Mouse (Mus musculus) gastrocnemius, adult 2 months (tissue): ENCODE measurements around the gene Erh. TPM values are rescaled to one million over a fixed set of nuclear protein-coding genes. Genes with fewer than 3 reads are reported as not detected.

Source experiments
- DNase-seq: peaks from one replicate; pipeline ENCODE4 v3.0.0; 2022
- H3K27ac ChIP-seq: fragments of 200-600 bp; 2 replicates; pipeline ENCODE4 v1.8.1; 2022; ENCODE audit warnings: mild to moderate bottlenecking
- H3K4me3 ChIP-seq: fragments of 200-600 bp; 2 replicates; pipeline ENCODE4 v1.8.1; 2022; ENCODE audit warnings: mild to moderate bottlenecking, moderate library complexity
- CTCF ChIP-seq: fragments of 200-600 bp; IDR thresholded peaks from 2 replicates; pipeline ENCODE4 v1.8.1; 2022; ENCODE audit warnings: antibody characterized with exemption, mild to moderate bottlenecking, moderate library complexity
- intact Hi-C: fragments of 180-260 bp; cut with DNase I; formaldehyde crosslinking; loops from one replicate; pipeline ENCODE4 v1.15.1; 2025
- total RNA-seq, 2 experiments: library from RNA; stranded (reverse); gene quantifications; 2 replicates each; pipeline ENCODE4 v1.2.3; 2021

Gene Erh
- total RNA-seq, 2 experiments from 2014 or later, result 14.4 to 17.7 TPM

DNA sequence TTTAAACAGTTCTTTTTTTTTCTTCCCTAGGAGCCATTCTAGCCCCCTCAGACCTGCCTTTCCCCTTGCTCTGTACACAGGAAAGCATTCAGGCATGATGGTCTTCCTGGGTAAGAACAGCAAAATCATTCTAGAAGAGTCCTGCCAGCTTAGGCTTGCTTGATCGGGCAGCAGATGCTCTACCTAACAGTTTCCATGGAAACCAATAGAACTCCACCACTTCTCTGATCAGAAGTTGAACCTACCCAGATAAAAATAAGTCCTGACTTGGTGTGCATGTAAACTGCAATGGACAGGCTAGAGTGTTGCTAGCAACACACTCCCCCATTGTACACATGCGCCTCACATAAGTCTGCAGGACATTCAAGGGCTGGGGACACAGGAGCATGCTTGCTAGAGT, 39.9 kb downstream of the Erh start:
- DNase-seq, result no peak
- no peak overlapping the region for H3K4me3 ChIP-seq
- intact Hi-C loops, result no loop called here
- no peak for TF ChIP-seq CTCF
- 0 out of 2 replicates have a peak overlapping the region, but pooled peaks have one; percentile 28 for H3K27ac ChIP-seq

DNA sequence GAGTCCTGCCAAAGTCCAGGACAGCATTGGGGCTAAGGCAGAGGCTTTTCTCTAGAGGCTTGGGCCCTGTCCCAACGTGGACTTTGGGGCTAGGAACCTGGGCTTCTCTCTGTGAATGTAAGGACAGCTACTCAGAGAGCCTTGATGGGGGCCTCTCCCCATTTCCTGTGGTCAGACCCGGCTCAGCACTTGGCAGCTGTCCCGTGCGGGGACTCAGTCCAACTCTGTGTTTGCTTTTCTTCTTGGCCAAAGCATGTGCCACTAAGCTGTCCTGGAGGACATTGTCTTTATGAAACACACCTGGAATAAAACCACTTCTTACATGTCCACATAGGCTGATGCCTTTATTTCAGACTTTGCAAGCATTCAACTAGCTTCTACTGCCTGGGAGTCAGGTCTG, 40.6 kb downstream of the Erh start:
- Histone ChIP-seq H3K27ac (no peak overlapping the region), H3K4me3 (no peak overlapping the region)
- no peak for TF ChIP-seq CTCF
- peak; percentile 41 for DNase-seq
- intact Hi-C loops, result no loop called here

DNA sequence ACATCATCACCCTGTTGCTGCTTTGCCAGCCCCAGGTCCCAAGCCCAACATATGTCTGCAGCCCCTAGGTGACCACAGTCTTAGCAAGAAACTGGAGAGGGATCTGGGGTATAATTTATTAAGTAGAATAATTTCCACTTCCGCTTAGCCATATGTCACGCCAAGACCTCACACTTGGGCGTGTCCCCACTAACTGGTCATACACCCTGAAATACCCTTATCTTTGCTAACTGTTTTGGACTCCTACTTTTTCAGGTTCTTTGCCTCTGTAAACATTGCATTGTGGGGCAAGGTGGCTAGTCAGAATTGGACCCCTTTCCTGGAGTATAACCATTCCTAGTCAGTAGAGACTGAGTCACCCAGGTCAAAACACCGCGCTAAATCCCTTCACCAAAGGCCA, 41.7 kb downstream of the Erh start:
- DNase-seq, result no peak
- H3K4me3 ChIP-seq, result no peak overlapping the region
- intact Hi-C loops, result no loop called here
- H3K27ac ChIP-seq, result no peak overlapping the region
- TF ChIP-seq CTCF, result no peak

DNA sequence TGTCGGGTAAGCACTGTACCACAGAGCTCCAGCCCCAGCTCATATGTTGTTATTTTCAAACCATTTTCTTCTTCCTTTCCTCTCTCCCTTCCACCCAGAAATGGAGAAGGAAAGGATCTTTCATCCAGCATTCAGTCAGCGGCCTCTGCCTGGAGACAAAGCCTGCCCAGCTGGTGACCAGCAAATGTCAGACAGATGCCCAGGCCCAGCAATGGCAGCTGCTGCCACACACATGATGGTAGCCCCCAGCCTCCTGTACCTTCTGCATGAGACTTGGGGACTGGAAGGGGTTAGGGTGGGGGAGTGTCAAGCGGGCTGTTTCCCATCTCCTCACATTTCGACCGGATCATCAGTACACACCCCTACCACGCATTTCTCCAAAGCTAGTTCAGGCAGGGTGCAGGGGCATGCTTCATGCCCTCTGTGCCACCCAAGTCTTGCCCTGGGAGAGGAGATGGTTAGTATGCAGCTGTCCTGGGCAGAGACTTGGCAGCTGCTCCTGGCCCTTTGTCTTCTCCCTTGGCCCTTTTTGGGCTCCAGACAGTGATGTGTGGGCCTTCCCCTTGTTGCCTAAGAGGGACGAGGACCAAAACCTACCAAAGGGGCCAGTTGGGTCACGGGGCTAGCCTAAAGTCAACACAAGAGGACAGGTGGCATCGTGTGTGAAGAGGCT, 42.4 kb downstream of the Erh start:
- Histone ChIP-seq H3K27ac (no peak overlapping the region), H3K4me3 (no peak overlapping the region)
- TF ChIP-seq CTCF, result no peak
- DNase-seq, result no peak
- intact Hi-C loops, result no loop called here

DNA sequence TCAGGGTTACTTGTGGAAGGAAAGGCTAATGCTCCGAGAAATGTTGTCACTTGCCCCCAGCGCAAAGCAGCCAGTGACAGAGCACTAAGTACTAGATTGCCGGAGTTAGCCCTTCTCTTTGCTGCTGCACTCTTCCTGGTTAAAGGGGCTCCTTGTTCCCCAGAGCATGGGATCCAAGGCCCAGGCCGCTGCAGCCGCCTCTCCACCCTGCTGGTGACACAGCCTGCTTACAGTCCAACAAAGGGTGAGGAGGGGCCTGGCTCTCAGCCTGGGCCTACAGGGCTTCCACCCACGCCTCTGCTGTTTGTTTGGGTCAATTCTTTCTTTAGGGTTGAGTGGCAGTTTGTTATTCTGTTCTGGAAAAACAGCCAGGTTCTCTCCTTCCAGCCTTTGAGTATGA, 45.4 kb downstream of the Erh start:
- Histone ChIP-seq H3K27ac (peak overlapping the region; percentile 73), H3K4me3 (no peak overlapping the region)
- intact Hi-C loops, result no loop called here
- TF ChIP-seq CTCF, result peak; percentile 18; the same call in 1 of the 2 replicates
- DNase-seq, result peak; percentile 70

DNA sequence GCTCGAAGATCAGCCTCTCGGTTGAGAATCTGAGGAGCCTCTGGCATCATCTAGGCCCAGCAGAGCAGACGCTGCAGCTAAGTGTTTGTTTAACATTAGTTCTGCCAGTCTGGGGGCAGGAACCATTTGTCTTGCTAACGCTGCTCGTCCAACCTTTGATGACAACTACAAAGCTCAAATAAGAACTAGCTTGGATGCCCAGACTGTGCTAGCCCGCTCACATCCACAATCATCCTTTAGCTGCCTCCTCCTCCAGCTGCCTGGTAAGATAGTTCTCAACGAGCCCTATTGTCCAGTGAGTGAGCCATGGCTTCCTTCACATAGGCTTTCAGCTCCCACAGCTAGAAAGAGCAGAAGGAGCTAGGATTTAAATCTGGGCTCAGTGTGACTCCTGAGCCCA, 45.9 kb downstream of the Erh start:
- intact Hi-C loops, result no loop called here
- Histone ChIP-seq H3K27ac (peak overlapping the region; percentile 73), H3K4me3 (no peak overlapping the region)
- no peak for DNase-seq
- TF ChIP-seq CTCF, result no peak

DNA sequence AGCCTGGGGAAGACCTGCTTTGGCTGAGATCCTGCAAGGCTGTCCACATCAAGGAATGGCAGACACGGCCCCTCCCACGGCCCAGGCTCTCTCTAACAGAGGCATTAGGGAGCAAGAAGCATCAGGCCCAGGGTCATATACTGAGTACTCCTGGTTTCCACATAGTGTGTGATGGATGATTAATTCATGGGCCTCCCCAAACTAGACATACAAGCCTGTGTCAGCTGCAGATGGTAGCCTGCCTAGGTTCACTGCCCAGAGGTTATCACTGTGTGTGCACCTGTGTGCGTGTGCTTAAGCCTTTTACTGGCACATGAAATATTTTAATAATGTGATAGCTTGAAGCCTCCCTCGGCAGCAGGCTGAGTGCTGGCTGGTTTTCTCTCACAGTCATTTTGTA, 48.2 kb downstream of the Erh start:
- H3K4me3 ChIP-seq, result no peak overlapping the region
- no peak for DNase-seq
- intact Hi-C loops, result no loop called here
- H3K27ac ChIP-seq, result no peak overlapping the region
- no peak for TF ChIP-seq CTCF

DNA sequence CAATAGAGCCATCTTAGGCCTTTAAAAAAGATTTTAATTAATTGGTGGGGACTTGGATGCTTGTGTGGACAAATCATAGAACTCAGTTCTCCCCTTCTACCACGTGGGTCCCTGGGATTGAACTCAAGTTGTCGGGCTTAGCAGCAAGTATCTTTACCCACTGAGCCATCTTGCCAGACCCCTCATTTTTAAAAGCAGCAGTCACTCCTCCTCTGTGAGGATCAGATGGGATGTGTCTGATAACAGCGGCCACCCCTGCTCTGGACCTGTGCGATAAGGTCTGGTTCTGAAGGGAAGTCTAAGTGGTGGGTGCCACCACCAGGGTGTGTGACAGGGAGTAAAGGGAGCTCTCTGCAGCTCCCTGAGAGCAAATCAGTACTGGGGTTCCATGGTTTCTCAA, 48.6 kb downstream of the Erh start:
- H3K4me3 ChIP-seq, result no peak overlapping the region
- no peak overlapping the region for H3K27ac ChIP-seq
- no peak for TF ChIP-seq CTCF
- intact Hi-C loops, result no loop called here
- no peak for DNase-seq

DNA sequence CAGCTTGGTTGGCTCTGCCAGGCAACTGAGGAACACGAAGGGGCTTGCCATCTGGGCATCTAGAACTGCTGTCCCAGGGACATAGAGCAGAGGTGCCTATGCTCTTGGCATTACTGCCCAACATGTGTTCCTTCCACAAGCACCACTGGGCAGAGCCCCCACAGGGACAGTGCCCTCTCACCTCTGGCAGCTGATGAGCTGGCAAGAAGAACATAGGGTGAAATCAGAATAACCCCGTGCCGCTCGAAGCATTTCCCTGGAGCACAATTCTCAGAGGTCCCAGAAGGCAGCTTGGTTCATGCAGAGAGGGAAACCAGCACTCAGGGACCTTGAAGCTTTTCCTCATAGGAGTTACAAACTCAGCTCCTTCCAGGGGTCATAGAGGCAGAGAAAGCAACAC, 49.4 kb downstream of the Erh start:
- H3K27ac ChIP-seq, result no peak overlapping the region
- TF ChIP-seq CTCF, result no peak
- no peak overlapping the region for H3K4me3 ChIP-seq
- DNase-seq, result no peak
- intact Hi-C loops, result no loop called here

DNA sequence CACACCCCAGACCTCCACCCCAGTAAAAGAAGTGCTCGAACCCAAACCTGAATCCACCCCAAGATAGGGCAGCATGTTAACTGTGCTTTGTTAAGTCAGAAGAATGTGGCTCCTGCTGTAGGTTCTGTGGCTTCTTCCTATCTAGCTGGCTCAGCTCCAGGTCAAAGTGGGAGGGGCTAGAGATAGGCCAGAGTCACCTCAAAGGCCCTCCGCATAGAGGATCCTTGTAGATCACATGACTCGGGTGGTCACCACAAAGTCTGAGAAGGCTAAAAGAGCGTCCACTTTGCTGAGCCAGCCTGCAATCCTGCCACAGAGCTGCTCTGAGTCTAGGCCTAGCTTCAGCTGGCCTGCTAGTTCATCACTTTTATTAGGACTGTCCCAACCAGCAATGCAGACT, 50.0 kb downstream of the Erh start:
- H3K4me3 ChIP-seq, result no peak overlapping the region
- intact Hi-C loops, result no loop called here
- no peak for DNase-seq

DNA sequence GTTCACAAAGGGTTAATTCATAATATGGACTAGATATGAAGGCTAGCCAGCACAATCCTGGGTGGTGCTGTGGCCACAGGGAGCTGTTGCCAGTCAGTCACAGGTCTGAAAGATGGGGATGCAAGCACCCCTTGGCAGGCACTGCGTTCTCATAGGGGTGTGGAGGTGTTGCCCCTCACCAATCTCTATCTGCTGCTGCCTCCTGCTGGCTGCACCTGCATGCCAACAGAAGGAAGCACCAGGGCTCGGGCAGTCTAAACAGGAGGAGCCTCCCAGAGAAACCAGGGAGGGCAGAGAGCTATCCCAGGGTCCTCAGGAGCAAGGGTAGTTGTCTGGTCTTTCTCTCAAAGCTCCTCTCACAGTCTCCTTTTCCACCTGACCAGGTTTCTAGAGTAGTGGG, 59.2 kb downstream of the Erh start:
- intact Hi-C loops, result no loop called here
- H3K27ac ChIP-seq, result no peak overlapping the region
- H3K4me3 ChIP-seq, result no peak overlapping the region
- peak; percentile 46 for TF ChIP-seq CTCF
- DNase-seq, result peak; percentile 41

More for the DNA sequence above, 50.0 kb downstream of the Erh start:
- no peak for TF ChIP-seq CTCF
- H3K27ac ChIP-seq, result no peak overlapping the region

Other genes starting within 250 kb of the Erh start
- 10 to 100 TPM; 39.4 to 50.8 TPM for gene Dcaf5, start 207.7 kb downstream of the Erh start, total RNA-seq
- 10 to 100 TPM; 35.0 to 46.8 TPM for gene Exd2, start 181.2 kb downstream of the Erh start, total RNA-seq
- gene Galnt16, start 126.1 kb downstream of the Erh start, total RNA-seq, result 1 to 10 TPM; 2.4 to 3.8 TPM
- 10 to 100 TPM in 1 of 2 experiments, 1 to 10 TPM in 1; 7.8 to 11.6 TPM for gene Slc39a9, start 458 bp downstream of the Erh start, total RNA-seq
- gene Plekhd1, start 48.2 kb upstream of the Erh start, total RNA-seq, result under 1 TPM; 0.17 to 0.41 TPM
- not detected for gene Ccdc177, start 116.3 kb upstream of the Erh start, total RNA-seq
- gene Susd6, start 146.2 kb upstream of the Erh start, total RNA-seq, result 10 to 100 TPM; 37.7 to 41.1 TPM